In the genomic region with DNA sequence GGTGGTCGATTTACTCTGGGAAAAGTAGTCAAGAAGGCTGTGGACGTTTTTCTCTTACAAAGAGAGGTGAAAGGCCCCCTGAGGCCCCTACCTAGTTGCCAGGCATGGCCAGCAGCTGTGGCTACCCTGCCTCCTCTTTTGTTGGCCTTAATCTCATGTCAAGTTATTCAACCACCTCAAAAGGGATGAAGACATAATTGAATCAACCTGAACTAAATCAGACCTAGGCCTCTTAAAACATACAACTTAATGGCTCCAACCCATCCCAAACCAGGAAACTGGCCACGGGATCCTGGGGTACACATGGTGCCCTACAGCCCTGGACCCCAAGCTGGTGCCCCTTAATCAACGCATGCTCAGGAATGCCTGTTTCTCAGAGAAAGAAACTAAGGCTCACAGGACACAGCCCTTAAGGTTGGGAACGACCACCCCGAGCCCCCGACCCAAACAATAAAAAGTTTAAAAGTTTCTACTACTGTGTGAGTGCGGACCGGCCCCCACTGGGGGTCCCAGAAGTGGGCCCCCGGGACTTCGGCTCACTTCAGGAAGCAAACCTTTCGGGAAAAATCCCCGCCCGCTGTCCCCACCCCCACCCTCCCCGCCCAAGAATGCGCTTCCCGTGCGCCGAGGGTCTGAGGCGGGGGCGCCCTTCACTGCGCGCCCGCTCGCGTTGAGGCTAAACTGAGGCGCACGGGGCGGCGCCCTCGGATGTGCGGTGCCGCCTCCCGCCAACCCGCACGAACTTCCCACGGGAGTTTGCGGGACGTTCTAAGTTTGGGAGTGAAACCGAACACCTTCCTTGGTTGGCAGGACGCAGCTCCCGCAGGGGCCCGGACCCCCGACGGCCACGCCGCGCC, we compare ENCODE assay signal across 7 mouse cellular contexts. TPM values are rescaled to one million over a fixed set of nuclear protein-coding genes. Genes with fewer than 3 reads are reported as not detected.
DNase-seq lines count a peak whose midpoint lies in the region; ATAC-seq and TF ChIP-seq lines count a peak whose summit lies in the region.

No protein-coding gene starts in this region.

- peaks cover 32% of the 10 kb centered on the region for H3K79me3 ChIP-seq in C2C12 (ENCODE audit: low read depth)

- peak overlapping the region; percentile 96 for H3K27ac ChIP-seq in MEL (ENCODE audit: control insufficient read depth, low read depth, low read length)
- peak overlapping the region; percentile 88 for H3K27ac ChIP-seq in forebrain, embryonic 11.5 days (ENCODE audit: low read depth, low read length)
- H3K27ac ChIP-seq in hindbrain, postnatal 0 days, result peak overlapping the region; percentile 80
- peak overlapping the region; percentile 99 for H3K27ac ChIP-seq in midbrain, embryonic 10.5 days (replicated peaks)

- ATAC-seq in forebrain, embryonic 11.5 days (replicated peaks; ENCODE audit: low FRiP score), result peak; percentile 55
- no peak; the same call in 1 of the 2 replicates for ATAC-seq in hindbrain, postnatal 0 days

- TF ChIP-seq POLR2A in MEL (IDR thresholded peaks at IDR 0.05; ENCODE audit: control insufficient read depth in 1 of 2, insufficient read depth in 1 of 2, low read depth in 1 of 2, low read length in 2 of 2, poor library complexity in 1 of 2), result no peak; a peak in 1 of 4 replicates

- peak overlapping the region; percentile 76 for H3K9ac ChIP-seq in MEL (ENCODE audit: control insufficient read depth, low read depth, low read length, poor library complexity, severe bottlenecking)
- peak overlapping the region; percentile 95 for H3K9ac ChIP-seq in forebrain, embryonic 11.5 days (ENCODE audit: low read length)
- H3K9ac ChIP-seq in hindbrain, postnatal 0 days (replicated peaks; ENCODE audit: low read length), result peak overlapping the region; percentile 72

- WGBS in forebrain, embryonic 11.5 days, result under 1% methylated on average over 45 of the region's 48 CpGs
- 1% methylated on average over 47 of the region's 48 CpGs for WGBS in hindbrain, postnatal 0 days
- under 1% methylated on average over 48 of the region's 48 CpGs for WGBS in midbrain, embryonic 10.5 days

- DNase-seq in MEL (ENCODE audit: low read depth, low spot score), result peak; percentile 45
- DNase-seq in forebrain, embryonic 11.5 days (ENCODE audit: low spot score), result peak; percentile 75
- peak; percentile 35 for DNase-seq in hindbrain, postnatal 0 days (ENCODE audit: low spot score)
- DNase-seq in midbrain, embryonic 10.5 days (ENCODE audit: low spot score), result peak; percentile 64
- peak; percentile 60 for DNase-seq in thymus, postnatal 0 days (ENCODE audit: low spot score)
- no peak for DNase-seq in cerebellum, adult 11-12 months

- peak overlapping the region; percentile 54 for H3K4me2 ChIP-seq in forebrain, embryonic 11.5 days (ENCODE audit: low read depth, low read length, severe bottlenecking)
- peak overlapping the region; percentile 67 for H3K4me2 ChIP-seq in hindbrain, postnatal 0 days (ENCODE audit: low read depth, low read length)

- H3ac ChIP-seq in C2C12 (ENCODE audit: control insufficient read depth, insufficient read length, low read depth), result peak overlapping the region; percentile 99

- H3K36me3 ChIP-seq in C2C12 (ENCODE audit: control insufficient read depth, insufficient read depth) (peaks cover 4% of the 10 kb centered on the region), MEL (ENCODE audit: control insufficient read depth in 1 of 2, insufficient read depth in 2 of 2, low read length in 2 of 2) (peaks cover 2 to 50% of the 10 kb centered on the region in 2 experiments; a peak in 2 of 4 replicates)
- no peaks in the 10 kb centered on the region for H3K36me3 ChIP-seq in forebrain, embryonic 11.5 days (ENCODE audit: control insufficient read depth, insufficient read depth, low read length)
- no peaks in the 10 kb centered on the region for H3K36me3 ChIP-seq in hindbrain, postnatal 0 days (ENCODE audit: insufficient read depth, low read length)
- H3K36me3 ChIP-seq in midbrain, embryonic 10.5 days, result no peaks in the 10 kb centered on the region

- no peaks in the 10 kb centered on the region for H3K27me3 ChIP-seq in C2C12 (ENCODE audit: control insufficient read depth, insufficient read depth, insufficient read length)
- H3K27me3 ChIP-seq in MEL (ENCODE audit: control insufficient read depth in 1 of 2, insufficient read depth in 2 of 2, low read length in 2 of 2), result no peaks in the 10 kb centered on the region
- no peaks in the 10 kb centered on the region for H3K27me3 ChIP-seq in forebrain, embryonic 11.5 days (ENCODE audit: control insufficient read depth, insufficient read depth, low read length)
- H3K27me3 ChIP-seq in hindbrain, postnatal 0 days (ENCODE audit: insufficient read depth, low read length), result no peaks in the 10 kb centered on the region
- H3K27me3 ChIP-seq in midbrain, embryonic 10.5 days (ENCODE audit: low read depth, poor library complexity, severe bottlenecking), result peaks cover 16% of the 10 kb centered on the region

- no peak for TF ChIP-seq RAD21 in MEL (IDR thresholded peaks at IDR 0.05; ENCODE audit: low read depth, low read length)

- no peaks in the 10 kb centered on the region for H3K9me3 ChIP-seq in MEL (replicated peaks; ENCODE audit: insufficient read depth, low read length)
- H3K9me3 ChIP-seq in forebrain, embryonic 11.5 days (ENCODE audit: control insufficient read depth, low read length), result no peaks in the 10 kb centered on the region
- no peaks in the 10 kb centered on the region for H3K9me3 ChIP-seq in hindbrain, postnatal 0 days (ENCODE audit: low read length)
- H3K9me3 ChIP-seq in midbrain, embryonic 10.5 days (replicated peaks), result no peaks in the 10 kb centered on the region

- H3K4me3 ChIP-seq in C2C12 (ENCODE audit: insufficient read depth, poor library complexity, severe bottlenecking) (peak overlapping the region; percentile 86), MEL (ENCODE audit: control insufficient read depth in 1 of 2, insufficient read depth in 1 of 2, low read depth in 2 of 2, low read length in 2 of 2) (peak overlapping the region; percentile 74 to 84)
- H3K4me3 ChIP-seq in forebrain, embryonic 11.5 days (ENCODE audit: low read depth, low read length), result peak overlapping the region; percentile 89
- peak overlapping the region; percentile 77 for H3K4me3 ChIP-seq in hindbrain, postnatal 0 days (ENCODE audit: low read length)
- peak overlapping the region; percentile 92 for H3K4me3 ChIP-seq in midbrain, embryonic 10.5 days

- H3K4me1 ChIP-seq in MEL (ENCODE audit: control insufficient read depth in 1 of 2, insufficient read depth in 2 of 2, low read length in 2 of 2), result peaks cover 26 to 33% of the 10 kb centered on the region in 2 experiments
- peaks cover 26% of the 10 kb centered on the region for H3K4me1 ChIP-seq in forebrain, embryonic 11.5 days (replicated peaks; ENCODE audit: control insufficient read depth, insufficient read depth, low read length)
- H3K4me1 ChIP-seq in hindbrain, postnatal 0 days (ENCODE audit: insufficient read depth, low read length), result 0 out of 2 replicates have a peak, but pooled peaks cover 3% of the 10 kb centered on the region
- H3K4me1 ChIP-seq in midbrain, embryonic 10.5 days, result peaks cover 92% of the 10 kb centered on the region

- no peak for TF ChIP-seq CTCF in C2C12 (IDR thresholded peaks at IDR 0.05; ENCODE audit: control insufficient read depth, insufficient read depth, insufficient read length)
- TF ChIP-seq CTCF in MEL (IDR thresholded peaks at IDR 0.05 in 2 of 3, conservative IDR thresholded peaks at IDR 0.05 in 1 of 3; ENCODE audit: control insufficient read depth in 1 of 3, insufficient read depth in 1 of 3, low read depth in 2 of 3, low read length in 3 of 3, poor library complexity in 1 of 3, severe bottlenecking in 1 of 3), result no peak
- no peak for TF ChIP-seq CTCF in hindbrain, postnatal 0 days (IDR thresholded peaks at IDR 0.05; ENCODE audit: low read depth)

- no peak for TF ChIP-seq EP300 in MEL (IDR thresholded peaks at IDR 0.05; ENCODE audit: low read depth in 1 of 2, low read length in 2 of 2)

- H3K79me2 ChIP-seq in C2C12 (ENCODE audit: control insufficient read depth, insufficient read depth) (peaks cover 54% of the 10 kb centered on the region), MEL (ENCODE audit: control insufficient read depth, insufficient read depth, low read length, poor library complexity) (peaks cover 54% of the 10 kb centered on the region)

TF ChIP-seq in C2C12, 6 proteins besides CTCF, POLR2A, EP300 and RAD21:
- no peak for TF ChIP-seq USF1 (IDR thresholded peaks at IDR 0.05; ENCODE audit: low read depth)
- TF ChIP-seq FOSL1 (IDR thresholded peaks at IDR 0.05; ENCODE audit: insufficient read depth, low read length, poor library complexity, severe bottlenecking), result no peak
- no peak for TF ChIP-seq MAX (IDR thresholded peaks at IDR 0.05)
- TF ChIP-seq CEBPB (IDR thresholded peaks at IDR 0.05; ENCODE audit: low read depth), result no peak
- TF ChIP-seq MYOD1 (IDR thresholded peaks at IDR 0.05; ENCODE audit: control insufficient read depth, insufficient read length, low read depth), result no peak
- no peak for TF ChIP-seq MYOG (IDR thresholded peaks at IDR 0.05; ENCODE audit: control insufficient read depth, extremely low read depth, insufficient read length)

TF ChIP-seq in MEL, 35 proteins besides CTCF, POLR2A, EP300 and RAD21:
- TF ChIP-seq MAFK (IDR thresholded peaks at IDR 0.05; ENCODE audit: borderline replicate concordance, low read depth, low read length), result no peak
- TF ChIP-seq MXI1 (IDR thresholded peaks at IDR 0.05; ENCODE audit: low read depth, low read length), result peak; percentile 5; the same call in 1 of the 2 replicates
- TF ChIP-seq NRF1 (IDR thresholded peaks at IDR 0.05; ENCODE audit: insufficient read depth, low read depth, low read length, poor library complexity, severe bottlenecking), result 0 out of 2 replicates have a peak, but pooled peaks have one; percentile 11
- TF ChIP-seq RCOR1 (IDR thresholded peaks at IDR 0.05; ENCODE audit: low read depth, low read length), result 0 out of 2 replicates have a peak, but pooled peaks have one; percentile 0

RNA-seq across cellular contexts. Expression of a gene that starts 17.8 kb away (rescaled TPM):
- polyA plus RNA-seq in C2C12 (2012; fragmentation: generic; extraction: Trizol) (4.2 TPM), MEL (2012; ENCODE audit: insufficient read depth in 1 of 2, insufficient read length in 2 of 2, low read depth in 1 of 2, low replicate concordance in 2 of 2, missing spikeins in 1 of 2) (10 to 100 TPM; 25.5 to 34.9 TPM)
- 21.7 and 29.3 TPM in 2 replicates for total RNA-seq in MEL (2012; rRNA removed)
- 3.8 and 3.9 TPM in 2 replicates for polyA plus RNA-seq in forebrain, embryonic 11.5 days (2014; fragmentation: Nextera tagmentation; extraction: Ambion mirVana)
- 3.5 and 8.5 TPM in 2 replicates for total RNA-seq in hindbrain, postnatal 0 days (2014; rRNA removed)
- 0.59 and 0.61 TPM in 2 replicates for polyA plus RNA-seq in hindbrain, postnatal 0 days (2015; fragmentation: Nextera tagmentation; extraction: Ambion mirVana)
- 2.8 and 2.9 TPM in 2 replicates for polyA plus RNA-seq in midbrain, embryonic 10.5 days (2016; fragmentation: Nextera tagmentation; extraction: Ambion mirVana)
- 5.8 and 6.9 TPM in 2 replicates for polyA plus RNA-seq in thymus, postnatal 0 days (2015; fragmentation: Nextera tagmentation; extraction: Ambion mirVana)
